Mouse (Mus musculus) gastrocnemius, adult 2 months (tissue): ENCODE results near the gene Rp2. TPM values are rescaled to one million over a fixed set of nuclear protein-coding genes. Genes with fewer than 3 reads are reported as not detected.
"Not testable (repeated sequence)": the region's sequence is repeated elsewhere in the genome, so short reads cannot be mapped to it uniquely, and the experiment has no call there.

Experiments
- DNase-seq: peaks from one replicate; pipeline ENCODE4 v3.0.0; 2022
- H3K27ac ChIP-seq: fragments of 200-600 bp; 2 replicates; pipeline ENCODE4 v1.8.1; 2022; ENCODE audit warnings: mild to moderate bottlenecking
- H3K4me3 ChIP-seq: fragments of 200-600 bp; 2 replicates; pipeline ENCODE4 v1.8.1; 2022; ENCODE audit warnings: mild to moderate bottlenecking, moderate library complexity
- CTCF ChIP-seq: fragments of 200-600 bp; IDR thresholded peaks from 2 replicates; pipeline ENCODE4 v1.8.1; 2022; ENCODE audit warnings: antibody characterized with exemption, mild to moderate bottlenecking, moderate library complexity
- intact Hi-C: fragments of 180-260 bp; cut with DNase I; formaldehyde crosslinking; loops from one replicate; pipeline ENCODE4 v1.15.1; 2025
- long read RNA-seq, 2 experiments: library from polyadenylated mRNA; stranded (forward); transcript quantifications; one replicate each; pipeline ENCODE4 v2.0.0; 2021
- total RNA-seq, 2 experiments: library from RNA; stranded (reverse); gene quantifications; 2 replicates each; pipeline ENCODE4 v1.2.3; 2021

The Rp2 gene
- total RNA-seq: 1 to 10 TPM; 4.7 to 6.2 TPM
- long read RNA-seq, experiment 1, full-length matches to known transcripts: 19 of 20 reads
- long read RNA-seq, experiment 1, partial matches to known transcripts: 1 of 20 reads
- long read RNA-seq, experiment 1, other reads (novel, unspliced or antisense): 0 of 20 reads
- long read RNA-seq, experiment 2, full-length matches to known transcripts: 13 of 13 reads
- long read RNA-seq, experiment 2, partial matches to known transcripts: 0 of 13 reads
- long read RNA-seq, experiment 2, other reads (novel, unspliced or antisense): 0 of 13 reads

DNA sequence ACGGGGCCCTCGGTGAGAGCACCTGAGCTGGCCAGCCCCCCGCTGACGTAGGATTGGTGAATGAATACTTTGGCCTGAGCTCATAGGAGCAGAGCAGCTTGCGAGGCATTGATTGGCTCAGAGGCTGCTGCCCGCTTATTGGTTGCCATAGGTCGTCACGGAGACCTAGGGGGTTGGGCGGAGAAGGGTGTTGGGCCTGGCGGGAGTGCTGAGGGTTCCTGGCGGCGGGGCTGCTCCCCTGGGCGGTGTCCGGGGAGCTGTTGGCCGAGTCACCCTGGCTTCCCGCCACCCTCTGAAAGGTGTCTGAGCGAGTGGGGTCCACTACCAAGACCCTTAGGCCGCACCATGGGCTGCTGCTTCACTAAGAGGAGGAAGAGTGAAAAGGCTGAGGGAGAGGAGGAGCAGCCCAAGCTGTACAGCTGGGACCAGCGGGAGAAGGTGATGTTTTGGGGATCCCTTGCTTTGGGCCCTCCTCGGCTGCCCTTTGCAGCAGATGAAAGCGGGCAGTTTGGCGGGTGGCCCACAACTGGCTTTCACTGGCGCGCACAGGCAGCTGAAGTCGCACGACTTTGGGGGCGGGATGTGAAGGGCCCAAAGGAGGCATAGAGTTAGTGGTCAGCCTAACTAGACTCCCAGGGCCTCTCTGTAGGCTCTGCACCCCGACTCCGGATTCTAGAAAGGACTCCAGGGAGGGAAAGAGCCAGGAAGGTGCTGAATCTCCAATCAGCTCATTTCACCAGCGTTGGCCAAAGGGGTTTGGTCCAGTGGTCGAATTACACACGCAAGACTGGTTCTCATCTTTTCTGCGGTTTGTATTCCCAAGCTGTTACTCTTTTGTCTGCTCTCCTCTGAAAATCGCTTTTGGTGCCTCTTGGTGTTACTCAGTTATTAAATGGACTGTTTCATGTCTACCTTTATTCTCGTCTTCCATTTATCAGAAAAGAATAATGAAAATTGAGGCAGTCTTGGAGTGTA is at the start of gene Rp2:
Rp2 (plus strand) TSS at position 91 of the 975 bp plus-strand sequence.
- DNase-seq: peak; percentile 86
- Histone ChIP-seq H3K4me3 (peak within 1 kb of the TSS; percentile 72), H3K27ac (peak within 1 kb of the TSS; percentile 86)
- intact Hi-C loops: loop anchor here (10.0 kb wide), 2 partner anchors 60 to 220 kb away; partner anchors contain the start of gene Jade3
- TF ChIP-seq CTCF: no peak

DNA sequence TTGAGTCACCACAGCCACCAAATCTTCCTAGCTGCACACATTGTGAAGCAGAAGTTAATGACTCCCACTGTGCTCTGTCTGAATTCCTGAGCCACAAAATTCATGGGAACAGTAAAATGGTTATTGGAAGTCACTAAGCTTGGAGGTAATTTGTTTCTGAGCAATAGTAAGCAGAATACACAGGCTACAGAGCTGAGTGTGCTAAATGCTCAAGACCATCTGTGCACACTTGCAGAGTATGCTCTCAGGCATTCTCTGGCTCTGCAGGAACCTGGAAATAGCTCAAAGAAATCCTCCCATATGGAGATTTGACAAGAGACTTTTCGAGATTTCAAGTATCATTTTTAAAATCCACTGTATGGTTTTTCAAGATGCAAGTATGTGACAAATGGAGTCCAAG is 31.5 kb upstream of the Rp2 start:
- Histone ChIP-seq H3K27ac (no peak overlapping the region), H3K4me3 (no peak overlapping the region)
- intact Hi-C loops: no loop called here
- TF ChIP-seq CTCF: no peak
- no peak for DNase-seq

DNA sequence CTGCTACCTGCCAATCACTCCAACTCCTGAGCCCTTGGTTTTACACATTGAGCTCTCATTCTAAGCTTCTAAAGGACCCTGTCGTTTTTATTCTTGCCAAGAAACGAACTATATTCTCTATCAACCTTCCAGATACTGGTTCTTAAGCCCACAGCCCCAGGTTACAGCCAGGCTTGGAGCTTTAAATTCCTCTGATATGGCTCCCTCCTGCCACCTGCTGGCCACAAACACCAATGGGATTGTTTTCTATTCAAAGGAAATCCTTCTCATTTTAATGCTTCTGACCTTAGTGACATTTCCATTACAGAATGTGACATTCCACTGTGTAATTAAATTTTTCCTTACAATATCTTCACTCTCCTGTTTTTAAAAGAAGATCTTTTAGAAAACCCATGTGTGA is 28.6 kb upstream of the Rp2 start:
- no peak overlapping the region for H3K27ac ChIP-seq
- intact Hi-C loops: loop anchor here (2.0 to 5.0 kb wide), 2 partner anchors 173 to 315 kb away; no protein-coding TSS in a partner anchor
- peak; percentile 50 for DNase-seq
- no peak overlapping the region for H3K4me3 ChIP-seq
- peak; percentile 68 for TF ChIP-seq CTCF

DNA sequence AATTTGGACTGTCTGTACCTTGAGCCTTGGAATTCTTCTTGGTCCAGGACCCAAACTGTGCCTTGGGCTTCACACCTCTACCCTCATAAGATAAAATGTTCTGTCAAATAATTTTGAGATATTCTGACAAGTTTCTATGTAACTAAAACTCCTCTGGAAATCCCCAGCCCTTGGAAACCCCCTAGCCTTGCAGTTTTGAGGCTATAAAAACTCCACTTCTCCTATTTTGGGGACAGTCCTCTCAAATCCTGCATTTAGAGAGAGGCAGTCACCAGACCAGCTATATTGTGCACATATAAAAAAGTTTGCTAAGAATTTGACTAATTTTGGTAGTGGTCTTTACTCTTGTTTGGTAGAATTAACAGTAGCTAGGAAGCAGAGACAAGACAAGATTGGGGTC is 19.3 kb upstream of the Rp2 start:
- Histone ChIP-seq H3K4me3 (no peak overlapping the region), H3K27ac (no peak overlapping the region)
- no peak for DNase-seq
- TF ChIP-seq CTCF: no peak
- intact Hi-C loops: no loop called here

DNA sequence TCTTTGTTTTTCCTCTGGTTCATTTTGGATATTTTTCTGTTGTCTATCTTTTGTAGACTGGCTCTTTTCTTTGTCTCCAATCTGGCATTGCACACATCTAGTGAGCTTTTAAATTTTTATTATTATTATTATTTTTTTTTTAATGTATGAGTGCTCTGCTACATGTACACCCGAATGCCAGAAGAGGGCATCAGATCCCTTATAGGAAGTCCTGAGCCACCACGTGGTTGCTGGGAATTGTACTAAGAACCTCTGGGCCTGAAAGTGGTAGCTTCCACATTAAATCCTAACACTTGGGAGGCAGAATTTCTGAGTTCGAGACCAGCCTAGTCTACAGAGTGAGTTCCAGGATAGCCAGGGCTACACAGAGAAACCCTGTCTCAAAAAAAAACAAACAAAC is 17.9 kb upstream of the Rp2 start:
- Histone ChIP-seq H3K4me3 (no peak overlapping the region), H3K27ac (no peak overlapping the region)
- intact Hi-C loops: no loop called here
- no peak for DNase-seq
- TF ChIP-seq CTCF: no peak

- intact Hi-C loops, DNase-seq, H3K27ac ChIP-seq, H3K4me3 ChIP-seq: not testable (repeated sequence)
These were observed 14.0 kb upstream of the Rp2 start for GRCm38 (mm10) chrX:20350241-20350640.

- Histone ChIP-seq H3K4me3 (no peak overlapping the region), H3K27ac (no peak overlapping the region)
- no peak for TF ChIP-seq CTCF
- DNase-seq: no peak
- intact Hi-C loops: no loop called here
These were observed 9.0 kb upstream of the Rp2 start for GRCm38 (mm10) chrX:20355283-20355682.

GRCm38 (mm10) chrX:20356309-20356708 is 8.0 kb upstream of the Rp2 start:
- intact Hi-C loops: no loop called here
- DNase-seq: no peak
- H3K4me3 ChIP-seq: no peak overlapping the region
- H3K27ac ChIP-seq: no peak overlapping the region
- no peak for TF ChIP-seq CTCF

- Histone ChIP-seq H3K4me3 (peak overlapping the region; percentile 24), H3K27ac (no peak overlapping the region)
- intact Hi-C loops: loop anchor here (10.0 kb wide), 2 partner anchors 59 to 219 kb away; partner anchors contain the start of gene Jade3
- no peak for DNase-seq
- TF ChIP-seq CTCF: peak; percentile 21; the same call in 1 of the 2 replicates
These were observed 1.8 kb downstream of the Rp2 start for GRCm38 (mm10) chrX:20366036-20366435.

DNA sequence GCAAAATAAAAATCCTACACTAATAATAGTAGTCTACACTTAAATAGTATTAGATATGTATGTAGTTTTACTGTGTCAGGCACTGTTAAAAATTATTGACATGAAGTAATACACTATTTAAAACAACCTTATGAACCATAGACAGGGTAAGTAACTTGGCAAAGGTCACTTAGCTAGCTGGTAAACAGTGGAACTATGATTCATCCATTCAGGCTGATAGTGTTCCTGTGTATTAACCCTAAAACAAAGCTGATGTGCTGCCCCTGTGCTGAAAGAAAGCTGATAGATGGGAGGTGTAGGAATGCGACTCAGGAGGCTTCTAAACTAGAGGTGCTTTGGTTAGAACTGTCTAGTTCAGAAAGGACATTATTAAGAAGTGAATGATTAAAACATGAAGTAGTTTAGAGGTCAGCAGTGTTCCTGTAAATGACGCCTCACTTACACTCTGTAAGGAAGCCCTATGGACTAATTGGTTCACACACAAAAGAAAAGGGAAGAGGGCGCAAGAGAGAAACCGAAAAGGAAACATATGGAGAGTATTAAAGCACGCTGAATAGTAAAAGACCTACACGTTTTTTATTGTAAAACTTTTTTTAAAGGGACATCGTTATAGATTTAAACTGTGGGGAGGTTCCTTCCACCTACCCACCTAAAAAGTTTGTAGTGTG is 15.2 kb downstream of the Rp2 start:
- intact Hi-C loops: no loop called here
- TF ChIP-seq CTCF: no peak
- no peak overlapping the region for H3K27ac ChIP-seq
- DNase-seq: no peak
- no peak overlapping the region for H3K4me3 ChIP-seq

DNA sequence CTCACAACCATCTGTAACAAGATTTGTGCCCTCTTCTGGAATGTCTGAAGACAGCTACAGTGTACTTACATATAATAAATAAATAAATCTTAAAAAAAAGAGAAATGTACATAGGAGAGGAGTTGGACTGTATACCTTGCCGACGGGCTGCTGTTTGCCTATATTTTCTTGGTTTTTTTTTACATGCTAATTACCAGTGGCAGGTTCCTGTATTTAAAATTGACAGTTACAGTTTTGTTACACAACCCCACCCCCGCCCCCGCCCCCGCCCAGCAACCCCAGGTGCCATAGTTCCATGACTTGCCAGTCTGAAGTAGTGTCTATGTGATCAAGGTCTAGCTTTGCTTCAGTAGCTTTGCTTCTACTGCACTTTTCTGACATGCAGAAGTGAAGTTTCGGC is 18.0 kb downstream of the Rp2 start:
- no peak overlapping the region for H3K27ac ChIP-seq
- H3K4me3 ChIP-seq: no peak overlapping the region
- no peak for DNase-seq
- no peak for TF ChIP-seq CTCF
- intact Hi-C loops: no loop called here

- H3K4me3 ChIP-seq: no peak overlapping the region
- intact Hi-C loops: no loop called here
- H3K27ac ChIP-seq: no peak overlapping the region
- DNase-seq: no peak
- no peak for TF ChIP-seq CTCF
These were observed 22.7 kb downstream of the Rp2 start for GRCm38 (mm10) chrX:20387006-20387405.

- H3K27ac ChIP-seq, intact Hi-C loops, H3K4me3 ChIP-seq, DNase-seq: not testable (repeated sequence)
These were observed 27.7 kb downstream of the Rp2 start for GRCm38 (mm10) chrX:20391964-20392363.
